Comparison of ENCODE assay signal across 8 mouse cellular contexts in genomic region chr4:136430609-136431375, GRCm38 (mm10). TPM values are rescaled to one million over a fixed set of nuclear protein-coding genes. Genes with fewer than 3 reads are reported as not detected.
A peak's percentile ranks its signal among the peaks of the same experiment; 100 is the strongest.
DNase-seq lines count a peak whose midpoint lies in the region; ATAC-seq lines count a peak whose summit lies in the region.

No protein-coding gene starts in this region.

- DNase-seq in gastrocnemius, postnatal 14 days = peak; percentile 13
- DNase-seq in gastrocnemius, postnatal 36 days = no peak
- no peak for DNase-seq in neural tube, embryonic 10.5 days (ENCODE audit: extremely low spot score, low spot score)
- DNase-seq in cerebellum, postnatal 10 days = no peak

- 0 out of 2 replicates have a peak overlapping the region, but pooled peaks have one; percentile 16 for H3K27ac ChIP-seq in neural tube, embryonic 14.5 days (ENCODE audit: low read depth, low read length)
- H3K27ac ChIP-seq in heart, embryonic 16.5 days (ENCODE audit: low read length) = peak overlapping the region; percentile 37; the same call in 1 of the 2 replicates
- H3K27ac ChIP-seq in midbrain, embryonic 13.5 days = no peak overlapping the region

- no peak for ATAC-seq in neural tube, embryonic 14.5 days (ENCODE audit: low read depth)
- 0 out of 2 replicates have a peak, but pooled peaks have one; percentile 52 for ATAC-seq in heart, embryonic 16.5 days (replicated peaks; ENCODE audit: extremely low read depth, insufficient read depth, low FRiP score)
- peak; percentile 62; the same call in 1 of the 2 replicates for ATAC-seq in midbrain, embryonic 13.5 days
- no peak for ATAC-seq in frontal cortex, adult (ENCODE audit: low TSS enrichment)

- WGBS in neural tube, embryonic 14.5 days = 30% methylated on average over 11 of the region's 11 CpGs
- WGBS in heart, embryonic 16.5 days = 34% methylated on average over 11 of the region's 11 CpGs
- 21% methylated on average over 11 of the region's 11 CpGs for WGBS in midbrain, embryonic 13.5 days

- no peak overlapping the region for H3K9ac ChIP-seq in neural tube, embryonic 14.5 days (replicated peaks; ENCODE audit: low read depth, low read length)
- no peak overlapping the region for H3K9ac ChIP-seq in heart, embryonic 16.5 days (ENCODE audit: low read length)
- H3K9ac ChIP-seq in midbrain, embryonic 13.5 days (replicated peaks) = no peak overlapping the region

- no peaks in the 10 kb centered on the region for H3K36me3 ChIP-seq in neural tube, embryonic 14.5 days (ENCODE audit: control insufficient read depth, insufficient read depth, low read length)
- no peaks in the 10 kb centered on the region for H3K36me3 ChIP-seq in heart, embryonic 16.5 days (ENCODE audit: control insufficient read depth, insufficient read depth)
- H3K36me3 ChIP-seq in midbrain, embryonic 13.5 days = no peaks in the 10 kb centered on the region

- H3K4me1 ChIP-seq in neural tube, embryonic 14.5 days (ENCODE audit: control insufficient read depth, insufficient read depth, low read length) = peaks cover 8% of the 10 kb centered on the region; the same call in 1 of the 2 replicates
- no peaks in the 10 kb centered on the region for H3K4me1 ChIP-seq in heart, embryonic 16.5 days (ENCODE audit: control insufficient read depth, insufficient read depth, low read length)
- peaks cover 12% of the 10 kb centered on the region; the same call in 1 of the 2 replicates for H3K4me1 ChIP-seq in midbrain, embryonic 13.5 days (replicated peaks)

- intact Hi-C loops in gastrocnemius, postnatal 14 days (cut with DNase I; ENCODE audit: low total_unique reads) = no loop called here
- intact Hi-C loops in gastrocnemius, postnatal 36 days (cut with DNase I) = no loop called here

- no peak overlapping the region for H3K4me2 ChIP-seq in neural tube, embryonic 14.5 days (ENCODE audit: low read depth, low read length)
- no peak overlapping the region for H3K4me2 ChIP-seq in heart, embryonic 16.5 days (ENCODE audit: low read depth, low read length)
- H3K4me2 ChIP-seq in midbrain, embryonic 13.5 days (replicated peaks) = no peak overlapping the region; the same call in 1 of the 2 replicates

- no peak overlapping the region for H3K4me3 ChIP-seq in neural tube, embryonic 14.5 days (ENCODE audit: low read depth, low read length)
- H3K4me3 ChIP-seq in heart, embryonic 16.5 days (ENCODE audit: low read length) = no peak overlapping the region
- no peak overlapping the region for H3K4me3 ChIP-seq in midbrain, embryonic 13.5 days (replicated peaks)

- no peaks in the 10 kb centered on the region for H3K27me3 ChIP-seq in neural tube, embryonic 14.5 days (ENCODE audit: control insufficient read depth, insufficient read depth, low read length)
- H3K27me3 ChIP-seq in heart, embryonic 16.5 days (ENCODE audit: control insufficient read depth, insufficient read depth, low read length) = peaks cover 3% of the 10 kb centered on the region; the same call in 1 of the 2 replicates
- H3K27me3 ChIP-seq in midbrain, embryonic 13.5 days = peaks cover 33% of the 10 kb centered on the region

- no peaks in the 10 kb centered on the region for H3K9me3 ChIP-seq in neural tube, embryonic 14.5 days (ENCODE audit: control insufficient read depth, low read length)
- H3K9me3 ChIP-seq in heart, embryonic 16.5 days (replicated peaks; ENCODE audit: control insufficient read depth, low read length) = no peaks in the 10 kb centered on the region
- H3K9me3 ChIP-seq in midbrain, embryonic 13.5 days = no peaks in the 10 kb centered on the region

RNA-seq across cellular contexts. Expression of gene Htr1d, which starts 7.5 kb away (rescaled TPM):
- total RNA-seq in gastrocnemius, postnatal 14 days (2021) = not detected
- total RNA-seq in gastrocnemius, postnatal 36 days (2021) = not detected
- polyA plus RNA-seq in neural tube, embryonic 14.5 days (2014; fragmentation: Nextera tagmentation; extraction: Ambion mirVana) = 2.5 and 2.6 TPM in 2 replicates
- polyA plus RNA-seq in heart, embryonic 16.5 days (2015; fragmentation: Nextera tagmentation; extraction: Ambion mirVana) = 0.14 and 0.20 TPM in 2 replicates
- polyA plus RNA-seq in midbrain, embryonic 13.5 days (2015; fragmentation: Nextera tagmentation; extraction: Ambion mirVana) = 0.19 and 0.52 TPM in 2 replicates

RNA-seq across cellular contexts. Expression of gene 6030445D17Rik, which starts 31.3 kb away (rescaled TPM):
- total RNA-seq in gastrocnemius, postnatal 14 days (2021) = under 1 TPM in 1 of 2 experiments, not detected in 1; 0.16 TPM
- under 1 TPM; 0.15 to 0.38 TPM for total RNA-seq in gastrocnemius, postnatal 36 days (2021)
- polyA plus RNA-seq in neural tube, embryonic 14.5 days (2014; fragmentation: Nextera tagmentation; extraction: Ambion mirVana) = 0.45 and 0.50 TPM in 2 replicates
- polyA plus RNA-seq in heart, embryonic 16.5 days (2015; fragmentation: Nextera tagmentation; extraction: Ambion mirVana) = 0.32 TPM in 1 of 2 replicates, not detected in the other
- polyA plus RNA-seq in midbrain, embryonic 13.5 days (2015; fragmentation: Nextera tagmentation; extraction: Ambion mirVana) = 0.12 TPM in 1 of 2 replicates, not detected in the other

RNA-seq across cellular contexts. Expression of gene Luzp1, which starts 38.8 kb away (rescaled TPM):
- total RNA-seq in gastrocnemius, postnatal 14 days (2021) = 10 to 100 TPM; 17.4 to 20.6 TPM
- total RNA-seq in gastrocnemius, postnatal 36 days (2021) = 10 to 100 TPM; 12.6 to 13.1 TPM
- 56.8 and 65.2 TPM in 2 replicates for polyA plus RNA-seq in neural tube, embryonic 14.5 days (2014; fragmentation: Nextera tagmentation; extraction: Ambion mirVana)
- polyA plus RNA-seq in heart, embryonic 16.5 days (2015; fragmentation: Nextera tagmentation; extraction: Ambion mirVana) = 96.1 and 97.5 TPM in 2 replicates
- polyA plus RNA-seq in midbrain, embryonic 13.5 days (2015; fragmentation: Nextera tagmentation; extraction: Ambion mirVana) = 68.1 and 79.1 TPM in 2 replicates

Comparison
In these comparisons a context has a peak if more than half of its experiments do, and no peak if none do; other contexts are left out.
1. ATAC-seq: peak in heart, embryonic 16.5 days (single experiment) and midbrain, embryonic 13.5 days (single experiment); none in neural tube, embryonic 14.5 days (single experiment) and frontal cortex, adult (single experiment).